Mouse (Mus musculus) lung, adult 2 months (tissue): ENCODE results near the gene Kank2. TPM values are rescaled to one million over a fixed set of nuclear protein-coding genes. Genes with fewer than 3 reads are reported as not detected.

Experiments used
- DNase-seq: peaks from one replicate; pipeline ENCODE4 v3.0.0; 2022
- H3K4me1 ChIP-seq: fragments of 200-500 bp; 2 replicates; pipeline ENCODE4 v1.6.1; 2011; ENCODE audit warnings: low read length; ENCODE audit not compliant: control insufficient read depth, insufficient read depth
- H3K4me3 ChIP-seq: fragments of 200-500 bp; replicated peaks from 2 replicates; pipeline ENCODE3; 2011; ENCODE audit warnings: low read depth, mild to moderate bottlenecking, control low read depth, low read length; ENCODE audit errors: extremely low read depth
- CTCF ChIP-seq: fragments of 200-500 bp; IDR thresholded peaks from 2 replicates; pipeline ENCODE4 v1.5.1; 2011; ENCODE audit warnings: mild to moderate bottlenecking, low read length, control low read depth; ENCODE audit not compliant: insufficient read depth
- POLR2A ChIP-seq: fragments of 200-500 bp; IDR thresholded peaks from 2 replicates; pipeline ENCODE4 v1.6.1; 2011; ENCODE audit warnings: low read depth, mild to moderate bottlenecking, control low read depth, low read length, borderline replicate concordance; ENCODE audit errors: extremely low read depth
- WGBS: fragments of 180-500 bp; shearing (Covaris S2); methylation state at CpG from one replicate; pipeline ENCODE4 v1.1.7; 2018; 5-methylcytosine and 5-hydroxymethylcytosine counted together
- polyA plus RNA-seq: library from polyadenylated mRNA; depleted of rRNA; stranded (reverse); fragments of >200 nt; gene quantifications from 2 replicates; pipeline ENCODE4 v1.2.3, GENCODE M21; 2012

Gene Kank2
- polyA plus RNA-seq, 1 experiment: 108 TPM

- H3K4me3 ChIP-seq: peak within 1 kb of the TSS; percentile 20
- peaks cover 3% of the 10 kb centered on the region; the same call in 1 of the 2 replicates for H3K4me1 ChIP-seq
- no peak for TF ChIP-seq POLR2A
- 63% methylated on average over 15 of the region's 15 CpGs for WGBS
- DNase-seq: peak; percentile 80
Measured at GRCm38 (mm10) chr9:21835258-21835912, 36.8 kb upstream of the Kank2 start, which contains the start of gene Angptl8. Gene Angptl8, plus strand, starts transcription at chr9:21835510.

- H3K4me3 ChIP-seq: no peak overlapping the region
- H3K4me1 ChIP-seq: peaks cover 3% of the 10 kb centered on the region; the same call in 1 of the 2 replicates
- 70% methylated on average over 20 of the region's 20 CpGs for WGBS
- no peak for TF ChIP-seq CTCF
- no peak for TF ChIP-seq POLR2A
- no peak for DNase-seq
Measured at GRCm38 (mm10) chr9:21831558-21832240, 33.2 kb upstream of the Kank2 start.

DNA sequence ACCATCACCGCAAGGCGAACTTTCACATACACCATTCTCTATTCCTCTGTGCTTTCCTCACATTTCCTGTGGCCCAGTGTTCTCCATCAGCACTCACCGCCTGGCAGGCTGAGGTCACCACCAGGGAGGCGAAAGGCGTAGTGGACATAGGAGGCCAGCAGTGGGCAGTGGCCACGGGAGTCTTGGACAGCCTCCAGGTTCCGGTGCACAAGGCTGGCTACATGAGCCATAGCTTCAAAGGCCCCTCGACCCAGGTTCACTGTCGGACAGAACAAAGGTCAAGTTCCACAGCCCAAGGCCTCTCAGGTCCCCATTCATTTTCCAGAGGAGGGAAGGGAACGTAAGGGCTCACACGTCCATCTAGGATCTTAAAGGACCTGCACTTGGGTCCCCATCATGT, 32.4 kb upstream of the Kank2 start:
- DNase-seq: no peak
- H3K4me3 ChIP-seq: no peak overlapping the region
- peaks cover 3% of the 10 kb centered on the region; the same call in 1 of the 2 replicates for H3K4me1 ChIP-seq
- 78% methylated on average over 11 of the region's 11 CpGs for WGBS
- TF ChIP-seq POLR2A: no peak

DNA sequence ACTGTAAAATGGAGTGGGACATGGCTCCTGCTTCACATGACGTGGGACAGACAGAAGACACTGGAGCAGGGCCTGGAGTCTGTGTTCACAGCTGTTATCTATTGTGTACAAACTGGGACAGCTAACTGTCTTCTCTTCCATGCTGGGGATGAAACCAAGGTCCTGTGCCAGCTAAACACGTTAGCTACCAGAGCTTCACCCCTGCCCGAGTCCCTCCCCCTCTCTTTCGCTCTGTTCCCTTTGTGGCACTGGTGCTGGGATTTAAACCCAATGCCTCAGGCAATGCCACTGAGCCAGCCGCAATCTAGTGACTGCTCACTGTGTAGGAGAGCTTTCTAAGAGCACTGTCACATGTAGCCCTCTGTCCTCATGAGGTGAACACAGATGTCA, 31.9 kb upstream of the Kank2 start:
- WGBS: 83% methylated on average over 5 of the region's 5 CpGs
- no peak for TF ChIP-seq CTCF
- no peak for TF ChIP-seq POLR2A
- peaks cover 3% of the 10 kb centered on the region; the same call in 1 of the 2 replicates for H3K4me1 ChIP-seq
- H3K4me3 ChIP-seq: no peak overlapping the region
- DNase-seq: no peak

- Histone ChIP-seq H3K4me1 (peaks cover 1% of the 10 kb centered on the region; the same call in 1 of the 2 replicates), H3K4me3 (no peak overlapping the region)
- 89% methylated on average over 14 of the region's 14 CpGs for WGBS
- no peak for TF ChIP-seq CTCF
- TF ChIP-seq POLR2A: no peak
- DNase-seq: no peak
Measured at GRCm38 (mm10) chr9:21829834-21830460, 31.4 kb upstream of the Kank2 start.

DNA sequence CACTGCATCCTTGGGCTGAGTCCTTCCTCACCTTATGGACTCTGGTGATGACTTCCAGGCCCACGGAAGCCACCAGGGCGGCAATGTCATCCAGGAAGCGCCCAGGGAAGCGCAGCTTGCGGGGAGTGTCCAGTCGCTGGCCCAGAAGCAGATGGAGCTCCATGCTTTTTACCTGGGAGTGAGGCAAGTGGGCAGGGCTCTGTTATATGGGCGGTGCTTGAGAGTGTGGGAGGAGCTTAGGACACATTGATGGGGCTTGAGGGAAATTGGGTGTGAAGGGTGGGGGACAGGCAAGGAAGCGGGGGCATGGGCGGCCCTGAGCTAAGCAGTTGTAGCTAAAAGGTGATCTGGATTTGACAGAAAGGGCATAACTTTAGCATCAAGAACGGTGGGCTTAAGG, 25.8 kb upstream of the Kank2 start:
- Histone ChIP-seq H3K4me1 (no peaks in the 10 kb centered on the region), H3K4me3 (no peak overlapping the region)
- no peak for DNase-seq
- TF ChIP-seq POLR2A (no peak), CTCF (no peak)
- 78% methylated on average over 10 of the region's 10 CpGs for WGBS

DNA sequence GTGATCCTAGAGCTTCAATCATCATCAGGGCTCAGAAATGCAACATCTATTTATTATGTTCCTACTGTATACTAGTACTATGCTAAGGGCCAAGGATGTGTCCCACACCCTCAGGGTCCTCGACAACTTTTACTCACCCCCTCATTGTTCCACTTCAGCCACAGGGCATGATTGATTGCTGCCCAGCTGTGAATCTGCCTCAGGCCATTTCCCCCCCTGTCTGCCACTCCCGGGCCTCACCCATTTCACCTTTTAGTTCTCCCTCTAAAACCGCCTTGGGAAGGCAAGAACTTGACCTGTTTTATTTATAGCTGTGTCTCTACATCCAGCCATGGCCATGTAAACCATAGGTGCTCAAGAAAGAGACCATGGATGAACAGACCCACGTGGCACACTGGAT, 25.4 kb upstream of the Kank2 start:
- DNase-seq: no peak
- TF ChIP-seq POLR2A: no peak
- Histone ChIP-seq H3K4me1 (no peaks in the 10 kb centered on the region), H3K4me3 (no peak overlapping the region)
- 61% methylated on average over 4 of the region's 4 CpGs for WGBS

GRCm38 (mm10) chr9:21822686-21823085, 24.1 kb upstream of the Kank2 start:
- 89% methylated on average over 6 of the region's 6 CpGs for WGBS
- Histone ChIP-seq H3K4me1 (no peaks in the 10 kb centered on the region), H3K4me3 (no peak overlapping the region)
- TF ChIP-seq CTCF (no peak), POLR2A (no peak)
- DNase-seq: no peak

DNA sequence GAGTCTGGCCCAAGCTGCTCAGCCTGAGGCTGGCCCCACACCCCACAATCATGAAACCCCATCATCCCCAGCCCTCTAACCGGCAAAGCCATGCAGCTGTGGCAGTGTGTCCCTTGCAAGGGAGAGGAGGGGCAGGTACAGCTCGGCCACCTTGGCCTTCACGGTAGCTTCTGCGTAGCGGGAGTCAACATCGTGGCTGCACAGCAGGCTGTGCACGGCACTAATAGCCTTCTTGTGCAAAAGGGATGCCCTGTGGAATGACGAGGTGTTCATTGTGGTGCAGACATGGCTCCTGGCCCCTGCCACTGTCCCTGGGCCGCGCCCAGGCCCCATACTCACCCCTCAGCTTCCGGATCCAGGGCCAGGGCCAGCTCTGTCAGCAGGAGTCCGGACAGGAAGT, 21.6 kb upstream of the Kank2 start:
- TF ChIP-seq POLR2A: no peak
- no peak for TF ChIP-seq CTCF
- Histone ChIP-seq H3K4me3 (no peak overlapping the region), H3K4me1 (no peaks in the 10 kb centered on the region)
- WGBS: 86% methylated on average over 12 of the region's 12 CpGs
- no peak for DNase-seq
